Mouse (Mus musculus): ENCODE measurements around the gene Clnk.

GRCm38 (mm10) chr5:38812386-38812785 is 64.2 kb downstream of the Clnk start:
- no peak for TF ChIP-seq CTCF (IDR thresholded peaks at IDR 0.05; ENCODE audit: extremely low read depth, insufficient read length, insufficient replicate concordance, low read depth, low read length)
- no peak for TF ChIP-seq POLR2A (IDR thresholded peaks at IDR 0.05; ENCODE audit: low read depth, low read length)

Data from small intestine, adult 2 months (tissue).